Mouse (Mus musculus): ENCODE measurements around the gene Spock1.

Spock1 gene

GRCm38 (mm10) chr13:57858491-57858890 is 49.6 kb downstream of the Spock1 start:
- DNase-seq (ENCODE audit: low spot score): no peak

DNA sequence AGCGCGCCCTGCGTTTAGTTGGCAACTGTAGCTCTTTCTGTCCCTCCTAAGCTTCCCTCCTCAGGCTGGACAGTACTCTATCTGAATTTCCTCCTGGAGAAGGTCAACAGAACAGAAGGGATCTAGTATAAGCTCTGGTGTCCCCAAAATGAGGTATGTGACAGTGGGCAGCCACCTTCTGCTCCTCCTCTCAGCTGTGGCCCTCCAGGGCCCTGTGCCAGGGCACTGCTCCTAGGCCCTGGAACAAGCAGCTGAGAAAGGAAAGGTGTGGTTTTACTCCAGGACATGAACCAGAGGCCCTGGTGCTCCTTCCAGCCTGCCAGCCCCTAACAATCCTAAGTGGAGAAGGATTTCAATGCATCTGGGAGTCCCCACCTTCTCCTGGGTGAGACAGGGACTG is 51.1 kb downstream of the Spock1 start:
- DNase-seq (ENCODE audit: low spot score): no peak

- DNase-seq (ENCODE audit: low spot score): no peak
Observed at GRCm38 (mm10) chr13:57856311-57856853, 51.8 kb downstream of the Spock1 start.

- DNase-seq (ENCODE audit: low spot score): no peak
Observed at GRCm38 (mm10) chr13:57855766-57856165, 52.4 kb downstream of the Spock1 start.

- no peak for DNase-seq (ENCODE audit: low spot score)
Observed at GRCm38 (mm10) chr13:57854416-57854815, 53.7 kb downstream of the Spock1 start.

GRCm38 (mm10) chr13:57853621-57854020 is 54.5 kb downstream of the Spock1 start:
- DNase-seq (ENCODE audit: low spot score): no peak

DNA sequence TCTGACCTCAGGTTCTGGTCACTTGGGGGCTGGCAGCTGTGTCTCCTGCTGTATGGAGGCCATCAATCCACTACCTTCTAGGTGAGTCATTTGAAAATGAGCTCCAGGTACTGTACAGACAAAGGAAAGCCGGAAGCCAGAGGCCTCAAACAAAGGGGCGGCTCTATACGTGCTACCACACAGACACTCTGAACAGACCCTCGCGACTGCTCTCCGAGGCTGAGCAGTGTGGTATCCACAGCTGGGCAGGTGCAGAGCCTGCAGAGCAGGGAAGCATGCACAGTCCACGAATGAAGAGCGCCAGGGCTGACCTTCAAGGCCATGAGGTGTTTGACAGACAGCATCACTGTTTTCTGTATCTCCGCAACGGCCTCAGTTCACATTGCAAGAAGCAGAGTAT is 55.0 kb downstream of the Spock1 start:
- DNase-seq (ENCODE audit: low spot score): no peak

DNA sequence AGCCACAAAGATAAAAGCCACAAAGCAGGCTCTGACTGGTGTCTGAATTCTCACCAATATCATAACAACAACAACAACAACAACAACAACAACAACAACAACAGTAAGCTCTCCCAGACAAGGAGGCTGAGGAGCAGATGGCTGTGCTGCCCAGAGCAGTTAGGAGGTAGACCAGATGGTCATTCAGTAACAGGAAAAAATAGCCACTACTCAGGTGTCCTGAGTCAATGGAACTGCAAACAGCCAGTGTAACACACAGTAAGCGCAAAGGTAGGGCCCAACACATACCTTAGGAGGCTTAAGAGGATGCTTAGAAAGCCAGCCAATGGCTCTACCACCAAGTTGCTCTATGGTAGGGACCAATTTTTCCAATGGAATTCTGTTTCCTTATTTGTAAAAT is 59.2 kb downstream of the Spock1 start:
- DNase-seq (ENCODE audit: low spot score): no peak

- no peak for DNase-seq (ENCODE audit: low spot score)
Observed at GRCm38 (mm10) chr13:57847101-57847500, 61.0 kb downstream of the Spock1 start.

- no peak for DNase-seq (ENCODE audit: low spot score)
Observed at GRCm38 (mm10) chr13:57846468-57846867, 61.7 kb downstream of the Spock1 start.

GRCm38 (mm10) chr13:57841141-57841848 is 66.8 kb downstream of the Spock1 start:
- DNase-seq (ENCODE audit: low spot score): no peak

- no peak for DNase-seq (ENCODE audit: low spot score)
Observed at GRCm38 (mm10) chr13:57837691-57838437, 70.3 kb downstream of the Spock1 start.

- DNase-seq (ENCODE audit: low spot score): no peak
Observed at GRCm38 (mm10) chr13:57831374-57832163, 76.6 kb downstream of the Spock1 start.

DNA sequence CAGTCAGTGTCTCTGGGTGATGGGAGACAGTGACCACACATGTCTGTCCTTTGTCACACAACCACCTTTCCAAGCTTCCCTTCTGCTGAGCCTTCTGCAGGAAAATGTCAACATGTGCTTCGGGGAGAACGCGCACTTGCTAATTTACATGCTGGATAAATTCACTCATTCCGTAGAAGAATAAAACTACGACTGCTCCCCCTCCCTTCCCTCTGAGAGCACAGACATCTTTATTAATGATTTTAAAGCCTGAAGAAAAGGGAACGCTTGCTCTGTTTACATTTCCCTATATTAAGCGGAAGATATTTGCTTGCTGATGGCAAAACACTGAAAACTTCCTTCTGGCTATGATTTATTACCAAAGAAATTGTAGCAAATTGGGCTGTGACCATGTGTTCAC is 77.2 kb downstream of the Spock1 start:
- no peak for DNase-seq (ENCODE audit: low spot score)

DNA sequence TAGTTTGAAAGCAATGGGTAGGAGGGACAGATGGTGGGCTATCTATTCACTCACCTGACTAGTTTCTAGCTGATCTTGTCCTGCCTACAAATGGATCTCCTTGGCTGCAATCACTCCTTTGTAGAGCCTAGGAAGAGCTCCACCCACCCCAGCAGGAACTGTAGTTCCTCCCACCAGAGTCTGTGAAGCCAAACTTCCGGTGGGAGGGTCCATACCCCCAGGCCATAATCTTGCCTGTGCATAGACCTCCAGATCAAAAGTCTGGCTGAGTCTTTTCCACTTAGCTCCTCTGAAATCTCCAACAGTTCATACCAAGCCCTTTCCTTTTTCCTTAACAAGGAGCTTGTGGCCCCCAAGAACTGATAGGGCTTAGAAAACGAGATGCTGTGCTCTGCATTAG is 78.0 kb downstream of the Spock1 start:
- DNase-seq (ENCODE audit: low spot score): no peak

DNA sequence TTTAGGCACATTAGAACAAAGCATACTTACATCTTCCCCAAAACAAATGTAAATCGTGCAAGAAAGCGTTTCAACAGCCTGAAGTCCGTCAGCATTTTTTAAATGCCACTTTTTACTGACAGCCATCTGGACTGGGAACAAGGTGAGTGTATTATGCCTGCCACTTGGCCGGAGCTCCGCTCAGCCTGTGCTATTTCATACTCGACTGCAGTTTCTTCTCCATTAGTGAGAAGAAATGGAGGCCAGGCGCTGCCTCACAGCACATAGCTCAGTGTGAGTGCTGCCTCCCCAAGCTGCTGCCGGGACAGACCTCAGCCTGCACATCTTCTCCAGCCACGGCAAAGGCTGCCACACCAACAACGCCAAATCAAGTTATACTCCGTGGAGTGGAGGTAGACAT is 91.9 kb downstream of the Spock1 start:
- no peak for DNase-seq (ENCODE audit: low spot score)

DNA sequence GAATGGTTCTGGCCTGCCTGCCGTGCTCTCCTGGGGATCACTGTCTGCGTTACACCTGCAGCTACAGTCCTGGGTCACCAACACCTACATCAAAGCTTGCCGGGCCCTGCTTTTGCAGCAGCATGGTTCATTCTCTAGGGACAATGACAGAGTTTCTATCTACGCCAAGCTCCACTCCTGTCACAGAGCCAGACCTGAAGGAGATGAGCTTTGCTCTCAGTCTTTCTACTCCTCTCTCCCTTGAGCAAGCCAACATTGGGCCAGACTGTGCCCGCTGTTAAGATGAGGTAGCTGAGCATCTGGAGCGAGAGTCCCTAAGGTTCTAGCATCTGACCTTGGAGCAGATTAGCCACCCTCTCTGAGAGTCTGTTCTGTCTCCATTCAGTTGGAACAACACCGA is 95.5 kb downstream of the Spock1 start:
- no peak for DNase-seq (ENCODE audit: low spot score)

- DNase-seq (ENCODE audit: low spot score): no peak
Observed at GRCm38 (mm10) chr13:57811253-57811652, 96.9 kb downstream of the Spock1 start.

GRCm38 (mm10) chr13:57810816-57811215 is 97.3 kb downstream of the Spock1 start:
- DNase-seq (ENCODE audit: low spot score): no peak

DNA sequence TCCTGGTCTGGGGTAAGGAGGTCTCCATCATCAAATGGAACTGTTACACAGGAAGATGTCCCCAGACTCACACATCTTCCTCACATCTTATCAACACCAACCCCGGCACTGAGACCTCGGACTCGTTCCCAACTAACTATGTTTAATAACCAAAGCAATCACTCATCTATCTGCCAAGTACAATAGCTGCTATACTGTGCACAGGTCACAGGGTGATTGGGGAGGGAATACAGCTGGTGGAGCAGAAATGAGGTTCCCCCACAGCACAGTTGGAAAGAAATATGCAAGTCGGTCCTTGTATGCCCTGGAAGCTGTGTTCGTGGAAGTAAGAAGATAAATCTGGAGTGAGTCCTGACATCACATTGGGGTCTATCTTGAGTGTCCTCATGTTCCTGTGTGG is 98.0 kb downstream of the Spock1 start:
- no peak for DNase-seq (ENCODE audit: low spot score)

DNA sequence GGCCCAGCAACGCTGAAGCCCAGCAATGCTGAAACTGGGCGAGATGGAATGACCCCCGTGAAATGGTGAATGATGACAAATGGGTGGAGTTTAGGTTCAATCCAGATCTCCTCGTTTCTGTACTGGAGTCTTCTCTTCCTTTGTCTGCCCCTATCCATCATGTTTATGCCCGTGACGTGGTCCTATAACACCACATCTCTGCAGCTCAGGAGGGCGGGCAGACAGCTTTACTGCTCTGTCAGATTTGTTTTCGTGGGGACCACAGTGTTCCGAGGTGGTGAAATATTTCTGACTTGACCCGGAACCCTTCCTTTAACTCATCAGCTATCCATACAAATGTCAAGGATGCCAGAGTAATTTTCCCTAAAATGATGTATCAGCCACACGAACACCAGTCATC is 98.5 kb downstream of the Spock1 start:
- DNase-seq (ENCODE audit: low spot score): no peak

- DNase-seq (ENCODE audit: low spot score): peak; percentile 53
Observed at GRCm38 (mm10) chr13:57806816-57807215, 101.3 kb downstream of the Spock1 start.

DNA sequence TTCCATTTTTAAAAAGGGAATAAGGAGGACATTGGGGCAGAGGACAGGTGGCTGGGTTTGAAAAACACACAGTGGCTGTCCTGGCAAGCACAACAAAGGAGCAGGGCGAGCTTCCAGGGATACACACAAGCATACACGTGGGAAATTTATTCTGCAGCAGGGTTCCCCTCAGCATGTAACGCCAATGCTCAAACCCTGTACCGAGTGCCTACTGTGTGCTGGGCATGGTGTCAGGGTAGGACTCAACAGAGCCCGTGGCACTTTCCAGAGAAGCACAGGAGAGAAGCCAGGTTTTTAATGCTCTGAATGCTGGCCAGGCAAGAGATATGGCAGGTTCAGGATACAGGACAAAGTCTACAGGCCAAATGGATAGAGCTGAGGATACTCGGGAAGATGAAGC is 101.8 kb downstream of the Spock1 start:
- no peak for DNase-seq (ENCODE audit: low spot score)
